Mouse (Mus musculus): Measurements from ENCODE around the gene Nceh1. TPM values are rescaled to one million over a fixed set of nuclear protein-coding genes. Genes with fewer than 3 reads are reported as not detected.

Gene Nceh1
- total and polyA plus RNA-seq, 3 experiments = 8.5 to 11.8 (median 9.2) TPM

DNA sequence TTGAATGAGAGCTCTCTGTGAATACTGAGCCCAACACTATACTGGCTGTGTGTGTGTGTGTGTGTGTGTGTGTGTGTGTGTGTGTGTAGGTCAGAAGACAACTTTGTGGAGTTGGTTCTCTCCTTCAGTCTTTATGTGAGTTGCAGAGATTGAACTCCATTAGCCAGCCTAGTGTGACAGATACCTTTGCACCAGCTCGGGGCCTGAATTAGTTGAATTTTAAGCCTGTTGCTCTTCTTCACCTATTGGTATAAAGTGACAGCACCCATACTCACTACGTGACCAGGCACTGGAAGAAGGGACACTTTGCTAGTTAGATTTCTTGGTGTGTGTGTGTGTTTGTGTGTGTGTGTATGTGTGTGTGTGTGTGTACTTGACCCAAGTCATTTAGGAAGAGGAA is 77.6 kb downstream of the Nceh1 start:
- Histone ChIP-seq H3K4me1 (ENCODE audit: control insufficient read depth in 1 of 2, insufficient read depth in 2 of 2) (0 out of 4 replicates have a peak, but pooled peaks cover 0 to 2% of the 10 kb centered on the region in 2 experiments), H3K27me3 (replicated peaks) (no peaks in the 10 kb centered on the region), H3K79me2 (replicated peaks; ENCODE audit: control insufficient read depth, extremely low read depth, insufficient read depth, poor library complexity, severe bottlenecking) (no peaks in the 10 kb centered on the region), H3K27ac (ENCODE audit: insufficient read depth, low read depth) (no peak overlapping the region), H3K9ac (ENCODE audit: insufficient read depth, low read depth) (no peak overlapping the region), H3K36me3 (replicated peaks in 1 of 2; ENCODE audit: control insufficient read depth in 1 of 2, insufficient read depth in 1 of 2, low read length in 1 of 2) (no peaks in the 10 kb centered on the region), H3K4me2 (ENCODE audit: insufficient read depth, low read depth, poor library complexity, severe bottlenecking) (no peak overlapping the region), H3K4me3 (replicated peaks in 1 of 3; ENCODE audit: low read depth in 2 of 3, low read length in 2 of 3, poor library complexity in 1 of 3) (no peak overlapping the region), H3K9me3 (replicated peaks; ENCODE audit: low read length) (no peaks in the 10 kb centered on the region)
- no peak for DNase-seq (ENCODE audit: extremely low read depth)
- in situ Hi-C loops (cut with MboI; ENCODE audit: low pct_ligation_motif_present, low pct_unique_long_range_greater_than_20kb, low sequenced_read_pairs) = loop anchor here (25.0 kb wide), 1 partner anchor 202 kb away; no protein-coding TSS in a partner anchor
- no peak for TF ChIP-seq NRF1 (IDR thresholded peaks at IDR 0.05; ENCODE audit: low read depth, low read length)
- no peak for TF ChIP-seq CHD1 (IDR thresholded peaks at IDR 0.05; ENCODE audit: low read depth, low read length)
- TF ChIP-seq MXI1 (IDR thresholded peaks at IDR 0.05; ENCODE audit: low read depth, low read length) = no peak
- no peak for TF ChIP-seq ZKSCAN1 (IDR thresholded peaks at IDR 0.05; ENCODE audit: borderline replicate concordance, low read depth, low read length)
- no peak for TF ChIP-seq SMC3 (IDR thresholded peaks at IDR 0.05; ENCODE audit: low read depth, low read length)
- no peak for TF ChIP-seq SIN3A (IDR thresholded peaks at IDR 0.05; ENCODE audit: low read length)
- no peak for TF ChIP-seq USF1 (IDR thresholded peaks at IDR 0.05; ENCODE audit: low read depth, low read length)
- TF ChIP-seq TBP (conservative IDR thresholded peaks at IDR 0.05; ENCODE audit: low read depth, low read length) = no peak
- no peak for TF ChIP-seq CHD2 (IDR thresholded peaks at IDR 0.05; ENCODE audit: low read length)
- TF ChIP-seq ZMIZ1 (IDR thresholded peaks at IDR 0.05; ENCODE audit: low read depth, low read length) = no peak
- dilution Hi-C loops (cut with MboI; ENCODE audit: extremely low pct_ligation_motif_present, extremely low pct_unique_long_range_greater_than_20kb, low sequenced_read_pairs) = no loop called here

DNA sequence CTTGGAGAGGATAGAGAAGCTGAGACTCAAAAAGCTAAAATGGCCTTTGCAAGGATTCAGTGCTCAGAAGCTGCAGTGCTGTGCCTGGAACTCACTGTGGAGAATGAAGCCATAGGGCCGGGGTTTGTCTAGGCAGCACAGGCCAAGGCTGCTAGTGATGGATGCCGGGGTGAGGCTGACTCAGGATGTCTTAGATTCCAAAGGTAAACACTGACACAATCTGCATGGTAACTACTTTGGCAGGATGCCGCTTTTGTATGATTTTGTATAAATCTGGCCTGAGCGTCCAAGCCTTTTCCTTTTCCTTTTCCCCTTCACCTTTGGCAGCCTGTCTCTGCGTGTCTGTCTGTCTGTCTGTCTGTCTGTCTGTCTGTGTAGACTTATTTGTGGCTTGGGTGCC is 84.6 kb downstream of the Nceh1 start:
- Histone ChIP-seq H3K9ac (ENCODE audit: insufficient read depth, low read depth) (no peak overlapping the region), H3K79me2 (replicated peaks; ENCODE audit: control insufficient read depth, extremely low read depth, insufficient read depth, poor library complexity, severe bottlenecking) (no peaks in the 10 kb centered on the region), H3K27me3 (replicated peaks) (no peaks in the 10 kb centered on the region), H3K4me2 (ENCODE audit: insufficient read depth, low read depth, poor library complexity, severe bottlenecking) (no peak overlapping the region), H3K4me3 (replicated peaks in 1 of 3; ENCODE audit: low read depth in 2 of 3, low read length in 2 of 3, poor library complexity in 1 of 3) (no peak overlapping the region), H3K9me3 (replicated peaks; ENCODE audit: low read length) (no peaks in the 10 kb centered on the region), H3K36me3 (replicated peaks in 1 of 2; ENCODE audit: control insufficient read depth in 1 of 2, insufficient read depth in 1 of 2, low read length in 1 of 2) (no peaks in the 10 kb centered on the region), H3K4me1 (ENCODE audit: control insufficient read depth in 1 of 2, insufficient read depth in 2 of 2) (peaks cover 0 to 16% of the 10 kb centered on the region in 2 experiments; a peak in 2 of 4 replicates), H3K27ac (ENCODE audit: insufficient read depth, low read depth) (no peak overlapping the region)
- dilution Hi-C loops (cut with MboI; ENCODE audit: extremely low pct_ligation_motif_present, extremely low pct_unique_long_range_greater_than_20kb, low sequenced_read_pairs) = no loop called here
- TF ChIP-seq UBTF (IDR thresholded peaks at IDR 0.05; ENCODE audit: low read depth, low read length) (no peak), CTCF (conservative IDR thresholded peaks at IDR 0.05 in 1 of 2, IDR thresholded peaks at IDR 0.05 in 1 of 2; ENCODE audit: low read depth in 2 of 2, low read length in 2 of 2) (no peak), HCFC1 (IDR thresholded peaks at IDR 0.05; ENCODE audit: low read depth, low read length) (no peak), ELF1 (IDR thresholded peaks at IDR 0.05; ENCODE audit: low read depth, low read length) (no peak), ZMIZ1 (IDR thresholded peaks at IDR 0.05; ENCODE audit: low read depth, low read length) (no peak), JUND (conservative IDR thresholded peaks at IDR 0.05; ENCODE audit: low read depth, low read length) (no peak), MEF2A (IDR thresholded peaks at IDR 0.05; ENCODE audit: borderline replicate concordance, low read depth, low read length) (no peak), MAX (IDR thresholded peaks at IDR 0.05; ENCODE audit: low read length) (no peak), RCOR1 (conservative IDR thresholded peaks at IDR 0.05; ENCODE audit: low read depth, low read length) (no peak), NRF1 (IDR thresholded peaks at IDR 0.05; ENCODE audit: low read depth, low read length) (no peak), USF1 (IDR thresholded peaks at IDR 0.05; ENCODE audit: low read depth, low read length) (no peak), BHLHE40 (IDR thresholded peaks at IDR 0.05; ENCODE audit: low read depth, low read length) (no peak), POLR2AphosphoS2 (IDR thresholded peaks at IDR 0.05; ENCODE audit: low read depth, low read length) (no peak), CHD1 (IDR thresholded peaks at IDR 0.05; ENCODE audit: low read depth, low read length) (no peak), E2F4 (IDR thresholded peaks at IDR 0.05; ENCODE audit: insufficient replicate concordance, low read depth, low read length) (no peak), KAT2A (IDR thresholded peaks at IDR 0.05; ENCODE audit: insufficient replicate concordance, low read length) (no peak), CHD2 (IDR thresholded peaks at IDR 0.05; ENCODE audit: low read length) (no peak), POLR2A (IDR thresholded peaks at IDR 0.05; ENCODE audit: low read depth, low read length) (no peak), MAFK (IDR thresholded peaks at IDR 0.05; ENCODE audit: insufficient replicate concordance, low read length) (no peak), MXI1 (IDR thresholded peaks at IDR 0.05; ENCODE audit: low read depth, low read length) (no peak)
- DNase-seq (ENCODE audit: extremely low read depth) = no peak
- in situ Hi-C loops (cut with MboI; ENCODE audit: low pct_ligation_motif_present, low pct_unique_long_range_greater_than_20kb, low sequenced_read_pairs) = loop anchor here (25.0 kb wide), 1 partner anchor 195 kb away; no protein-coding TSS in a partner anchor
